Mouse (Mus musculus) gastrocnemius, postnatal 36 days (tissue): ENCODE measurements around the gene Vapb. TPM values are rescaled to one million over a fixed set of nuclear protein-coding genes. Genes with fewer than 3 reads are reported as not detected.

Experiments used
- DNase-seq, 2 experiments: peaks; one replicate each; pipeline ENCODE4 v3.0.0; 2022
- intact Hi-C: fragments of 180-260 bp; cut with DNase I; formaldehyde crosslinking; loops from one replicate; pipeline ENCODE4 v1.15.1; 2025
- total RNA-seq, 2 experiments: library from RNA; stranded (reverse); gene quantifications; 2 replicates each; pipeline ENCODE4 v1.2.3; 2021

The Vapb gene
- total RNA-seq, 2 experiments from 2014 or later = 137 to 148 TPM

DNA sequence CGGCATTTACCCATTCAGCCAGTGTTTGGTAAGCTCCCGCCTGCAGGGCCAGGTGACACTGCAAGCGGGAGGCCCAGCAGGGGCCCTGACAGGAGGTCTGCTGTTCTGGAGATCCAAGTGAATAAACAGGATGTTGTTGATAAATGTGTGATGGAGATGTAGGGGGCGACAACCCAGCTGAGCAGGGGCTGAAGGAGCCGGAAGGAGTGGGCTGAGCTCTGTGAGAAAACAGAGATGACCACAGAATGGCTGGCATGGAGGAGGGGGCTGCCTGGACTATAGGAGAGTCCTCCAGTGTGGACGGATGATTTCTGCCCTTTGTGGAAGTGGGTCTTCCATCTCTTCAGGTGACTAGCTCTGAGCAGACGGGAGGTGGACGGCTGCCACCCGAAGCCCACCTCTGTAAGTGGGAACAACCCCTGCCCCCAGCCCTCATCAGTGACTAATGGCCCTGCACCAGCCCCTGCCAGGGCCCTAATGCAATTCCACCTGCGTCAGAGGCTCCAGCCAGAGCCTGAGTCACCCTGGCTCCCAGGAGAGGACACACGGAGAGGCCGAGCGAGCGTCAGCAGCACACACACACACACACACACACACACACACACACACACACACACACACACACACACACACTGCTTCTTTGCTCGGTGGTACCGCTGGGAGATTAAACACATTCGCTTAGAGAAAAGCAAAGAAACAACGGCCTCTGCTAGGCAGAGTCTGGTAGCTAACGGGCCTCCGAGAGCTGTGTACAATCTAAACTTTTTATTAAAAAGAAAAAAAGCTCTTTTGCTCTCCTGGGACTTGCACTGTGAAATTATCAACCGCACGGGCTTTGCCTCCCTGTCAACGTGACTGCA is 52.9 kb downstream of the Vapb start:
- peak; percentile 54 to 60 for DNase-seq
- intact Hi-C loops = no loop called here

DNA sequence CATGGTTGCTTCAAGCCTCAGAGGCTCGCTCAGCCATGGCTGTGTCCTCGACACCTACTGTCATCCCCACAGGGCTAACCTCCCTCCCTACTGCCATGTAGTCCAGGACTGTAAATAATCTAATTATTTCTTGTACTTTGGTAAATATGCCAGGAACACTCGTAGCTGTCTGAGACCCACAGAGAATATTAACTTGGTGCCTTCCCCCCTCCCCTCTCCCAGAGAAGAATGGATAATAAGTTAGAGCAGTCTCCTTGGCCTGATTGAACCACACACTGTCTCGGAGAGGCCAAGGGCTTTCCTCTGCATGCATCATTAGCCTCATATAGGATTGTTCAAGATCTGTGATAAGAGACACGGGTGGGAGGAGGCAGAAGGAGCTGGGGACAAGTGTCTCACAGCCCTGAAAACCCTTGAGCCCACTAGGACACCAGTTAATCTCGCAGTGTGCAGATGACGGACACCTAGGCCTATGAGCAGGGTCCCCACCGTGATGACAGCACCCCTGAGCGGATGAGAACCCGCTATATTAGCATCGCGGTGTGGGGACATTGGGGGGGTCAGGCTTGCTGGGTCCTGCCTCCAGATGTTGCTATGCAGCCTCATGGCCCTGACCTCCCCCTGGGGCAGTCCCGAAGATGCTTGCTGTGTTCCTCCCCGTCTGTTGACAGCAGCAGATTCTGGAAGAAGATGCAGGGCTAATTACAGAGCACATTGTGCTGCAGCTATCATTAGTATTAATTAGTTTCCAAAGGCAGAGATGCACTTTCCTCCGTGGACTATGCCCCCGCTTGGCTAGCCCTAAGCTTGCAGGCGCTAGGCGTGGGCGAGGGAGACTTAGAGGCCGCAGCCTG is 54.8 kb downstream of the Vapb start:
- DNase-seq = no peak
- intact Hi-C loops = no loop called here

DNA sequence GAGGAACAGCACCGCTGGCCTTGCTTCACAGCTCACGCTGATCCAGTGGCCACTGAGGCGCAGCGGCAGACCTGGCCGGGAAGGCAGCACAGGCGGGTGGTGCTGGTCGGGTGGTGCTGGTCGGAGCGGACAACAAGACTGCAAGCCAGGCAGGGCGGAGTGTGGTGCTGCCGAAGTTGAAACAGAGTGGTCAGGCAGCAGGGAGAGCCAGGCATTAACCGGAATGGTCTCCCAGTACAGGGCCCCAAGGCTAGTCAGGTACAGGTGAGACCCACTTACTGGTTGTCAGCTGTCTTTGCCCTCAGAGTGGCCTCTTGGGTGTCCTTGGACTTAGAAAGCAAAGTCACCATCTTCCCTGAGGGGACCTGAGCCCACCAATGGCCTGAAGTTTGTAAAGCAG is 56.7 kb downstream of the Vapb start:
- intact Hi-C loops = no loop called here

DNA sequence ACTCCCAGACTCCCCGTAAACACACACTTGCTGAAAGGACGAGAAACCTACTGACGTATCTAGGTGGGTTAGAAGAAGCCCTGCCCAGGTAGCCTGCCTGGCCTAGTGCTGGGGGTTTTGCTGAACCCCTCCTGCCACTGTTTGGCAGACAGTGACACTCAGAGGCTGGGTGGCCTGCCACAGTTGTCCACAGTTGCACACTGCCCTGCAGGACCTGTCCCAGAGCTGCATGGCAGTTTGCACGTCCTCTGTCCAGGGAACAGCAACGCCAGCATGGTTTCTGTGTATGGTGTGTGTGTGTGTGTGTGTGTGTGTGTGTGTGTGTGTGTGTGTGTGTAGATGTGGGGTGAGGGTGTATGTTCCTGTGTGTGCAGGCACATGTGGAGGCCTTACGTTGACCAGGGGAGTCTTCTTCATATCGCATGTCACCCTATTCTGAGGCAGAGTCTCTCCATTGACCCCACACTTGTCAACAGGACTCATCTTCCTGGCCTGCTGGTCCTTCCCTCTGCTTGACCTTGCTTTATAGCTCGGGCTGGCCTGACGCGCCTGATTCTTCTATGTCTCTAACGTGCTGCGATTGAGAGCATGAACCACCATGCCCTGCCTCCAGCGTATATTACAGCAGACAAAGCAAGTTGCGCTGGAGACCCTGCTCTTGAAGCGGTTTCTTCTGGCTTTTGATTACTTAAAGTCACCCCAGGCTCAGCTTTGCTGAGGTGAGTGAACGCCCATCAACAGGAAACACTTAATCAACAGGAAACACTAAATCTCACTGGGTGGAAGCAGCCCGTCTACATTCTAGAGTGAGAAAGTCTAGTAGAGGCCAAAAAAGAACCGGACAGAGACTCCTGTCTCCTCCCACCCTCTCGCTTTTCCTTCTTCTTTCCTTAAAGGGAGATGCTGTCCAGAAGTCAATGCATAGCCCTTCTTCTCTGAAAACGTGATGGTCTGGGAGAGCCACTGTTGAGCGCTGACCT is 57.5 kb downstream of the Vapb start:
- intact Hi-C loops = no loop called here
- no peak for DNase-seq

More for the DNA sequence above, 56.7 kb downstream of the Vapb start:
- DNase-seq = no peak

DNA sequence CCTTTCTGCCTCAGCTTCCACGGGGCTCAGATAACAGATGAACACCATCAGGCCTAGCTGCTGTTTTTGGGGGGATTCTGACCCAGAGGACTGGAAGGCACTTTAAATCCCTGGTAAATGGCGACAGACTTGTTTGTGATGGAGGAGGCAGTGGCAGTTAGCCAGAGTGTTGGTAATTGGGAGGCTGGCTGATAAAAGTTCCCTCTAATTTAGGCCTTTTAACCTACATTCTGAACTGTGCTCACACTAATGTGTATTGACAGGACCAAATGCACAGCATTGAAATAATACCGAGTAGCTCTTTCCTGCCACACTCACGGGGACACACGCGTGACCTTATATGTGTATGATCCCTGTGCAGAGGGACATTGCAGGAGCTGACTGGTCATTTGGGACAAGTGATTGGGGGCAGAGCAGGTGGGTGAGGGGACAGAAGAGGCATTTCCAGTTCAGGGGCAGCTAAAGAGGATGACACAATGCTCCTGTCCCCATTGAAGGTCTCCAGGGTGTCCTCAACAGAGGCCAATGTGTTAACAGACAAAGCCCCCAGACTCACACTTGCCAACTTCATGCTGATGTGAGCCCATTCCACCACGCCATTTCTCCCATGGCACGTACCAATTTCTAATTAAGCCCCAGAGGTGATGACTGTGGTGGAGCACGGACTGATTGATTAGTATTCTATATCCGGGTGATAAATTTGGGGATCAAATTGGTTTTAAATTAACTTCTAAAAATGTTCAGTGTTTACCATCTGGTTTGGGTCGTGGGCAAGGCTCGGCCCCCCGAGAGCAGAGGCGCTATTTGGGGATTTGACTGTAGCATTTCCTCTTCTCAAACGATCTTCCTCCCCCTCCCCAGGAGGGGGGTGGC is 58.7 kb downstream of the Vapb start:
- intact Hi-C loops = no loop called here
- no peak for DNase-seq

DNA sequence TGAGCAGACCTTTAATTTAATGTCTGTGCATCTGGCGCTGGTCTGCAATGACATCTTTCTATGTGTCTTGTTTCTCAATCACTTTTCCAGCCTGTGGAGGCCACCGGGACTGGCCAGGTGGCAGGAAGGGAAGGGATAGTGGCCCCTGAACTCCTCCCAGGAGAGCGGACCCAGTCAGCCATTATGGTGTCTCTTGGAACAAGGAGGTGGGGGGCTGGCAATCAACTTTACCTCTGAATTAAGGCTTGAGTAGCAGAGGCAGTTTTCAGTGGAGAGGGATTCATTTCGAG is 59.3 kb downstream of the Vapb start:
- intact Hi-C loops = no loop called here
- no peak for DNase-seq

DNA sequence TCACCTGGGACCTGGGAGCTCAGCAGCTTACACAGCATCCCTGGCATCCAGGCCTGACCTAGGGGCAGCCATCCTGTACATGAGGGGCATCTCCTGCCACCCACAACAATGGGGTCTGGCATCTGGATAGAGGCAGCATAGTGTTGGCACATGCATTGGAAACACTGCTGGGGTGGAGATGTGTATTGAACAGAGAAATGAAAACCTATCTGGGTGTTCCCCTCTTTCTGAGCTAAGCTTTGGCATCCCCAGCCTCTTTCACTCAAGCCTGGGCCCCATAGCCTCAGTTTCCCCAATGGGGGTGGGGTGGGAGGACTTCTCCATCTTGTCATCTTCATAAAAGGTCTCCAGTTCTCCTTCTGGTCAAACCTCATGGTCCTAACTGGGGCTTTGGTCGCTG is 62.2 kb downstream of the Vapb start:
- intact Hi-C loops = no loop called here
- no peak for DNase-seq

DNA sequence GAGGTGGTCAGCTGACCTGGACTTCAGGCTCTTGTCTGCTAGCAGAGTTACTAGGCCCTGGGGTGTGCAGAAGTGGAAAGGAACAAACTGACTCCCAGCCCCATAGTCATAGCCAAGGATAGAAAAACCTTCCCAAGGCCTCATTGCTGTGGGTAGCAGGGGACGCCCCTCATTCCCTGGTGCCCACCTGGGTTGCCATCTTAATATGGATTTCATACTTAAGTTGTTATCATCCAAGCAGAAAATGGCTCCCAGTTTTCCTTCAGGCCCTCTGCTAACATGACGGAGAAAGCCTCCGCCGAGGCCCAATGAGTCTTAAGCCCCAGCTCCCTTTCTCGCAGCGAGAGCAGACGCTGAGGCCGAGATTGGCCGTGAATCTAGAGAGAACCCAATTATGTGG is 63.3 kb downstream of the Vapb start:
- DNase-seq = no peak
- intact Hi-C loops = no loop called here

DNA sequence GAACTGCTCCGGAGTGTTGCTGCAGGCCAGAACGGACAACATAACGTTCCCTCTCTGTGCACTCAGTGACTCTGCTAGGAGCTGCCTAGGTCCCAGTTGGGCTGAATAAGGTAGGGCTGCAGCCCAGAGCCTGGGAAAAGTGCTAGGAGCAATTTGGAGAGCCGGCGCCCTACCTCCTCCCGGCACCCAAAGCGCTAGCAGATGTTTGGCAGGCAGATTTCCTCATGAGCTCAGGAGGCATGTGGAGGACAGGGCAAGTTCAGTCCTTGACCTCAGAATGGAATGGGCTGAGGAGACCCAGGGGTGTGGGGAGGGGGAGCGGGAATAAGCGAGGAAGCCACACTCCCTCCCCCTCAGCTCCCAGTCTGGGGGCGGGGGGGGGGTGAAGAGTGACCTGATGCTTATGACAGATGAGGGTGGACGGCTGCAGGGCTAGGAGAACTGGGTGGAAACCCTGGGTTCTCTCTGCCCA is 64.1 kb downstream of the Vapb start:
- intact Hi-C loops = no loop called here
- DNase-seq = peak; percentile 52 to 59

DNA sequence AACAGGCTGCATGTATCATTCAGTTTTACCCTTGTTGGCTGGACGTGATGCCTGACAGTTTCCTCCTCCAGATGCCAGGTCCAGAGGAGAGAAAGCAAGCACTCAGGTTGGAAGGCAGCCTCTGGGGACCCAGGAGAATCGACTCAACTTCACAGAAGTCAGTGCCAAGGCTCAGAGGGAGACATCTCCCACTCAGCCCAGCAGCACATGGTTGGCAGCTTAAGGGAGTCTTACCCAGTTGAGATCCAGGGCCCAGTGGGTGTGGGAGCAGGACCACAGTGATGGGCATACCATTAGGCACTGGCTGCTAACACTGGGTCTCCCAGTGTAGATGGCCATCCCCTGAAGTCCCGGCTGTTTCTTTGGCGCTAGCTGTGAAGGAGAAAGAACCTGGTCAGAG is 64.9 kb downstream of the Vapb start:
- intact Hi-C loops = no loop called here
- no peak for DNase-seq

DNA sequence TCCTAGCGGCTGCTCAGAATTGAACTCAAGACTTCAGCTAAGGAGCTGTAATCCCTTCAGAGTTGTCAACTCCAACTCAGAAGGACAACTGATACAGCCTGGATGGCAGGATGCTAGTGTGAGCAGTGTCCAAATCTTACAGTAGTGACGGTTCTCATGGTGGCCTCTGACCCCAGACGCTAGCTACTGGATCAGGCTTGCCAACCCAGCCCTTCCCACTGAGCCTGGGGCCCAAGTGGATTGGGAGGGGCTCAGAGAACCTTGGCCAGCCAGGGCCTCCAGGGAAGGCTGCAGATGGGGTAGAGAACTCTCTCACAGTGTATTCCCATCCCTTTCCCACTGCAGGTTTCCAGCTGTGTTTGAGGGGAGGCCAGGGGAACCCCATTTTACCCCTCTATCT is 65.6 kb downstream of the Vapb start:
- intact Hi-C loops = no loop called here
- DNase-seq = no peak

DNA sequence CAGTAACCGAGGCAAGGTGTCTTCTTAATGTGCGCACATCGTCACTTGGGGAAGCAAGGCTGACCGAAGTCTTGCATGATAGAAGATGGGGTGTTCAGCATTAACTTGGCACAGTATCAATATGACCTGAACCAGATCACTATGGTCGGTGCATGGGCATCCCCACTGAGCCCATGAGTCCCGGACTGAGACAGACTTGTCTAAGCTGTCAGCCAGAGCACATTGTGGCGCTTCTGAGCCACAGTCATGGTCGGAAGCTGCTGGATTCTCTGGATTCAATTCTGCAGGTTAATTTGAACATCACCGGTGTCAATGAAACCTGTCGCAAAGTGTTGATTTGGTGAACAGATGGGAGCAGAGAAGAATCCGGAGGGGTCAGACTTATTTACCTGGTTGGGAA is 66.5 kb downstream of the Vapb start:
- no peak for DNase-seq
- intact Hi-C loops = no loop called here

DNA sequence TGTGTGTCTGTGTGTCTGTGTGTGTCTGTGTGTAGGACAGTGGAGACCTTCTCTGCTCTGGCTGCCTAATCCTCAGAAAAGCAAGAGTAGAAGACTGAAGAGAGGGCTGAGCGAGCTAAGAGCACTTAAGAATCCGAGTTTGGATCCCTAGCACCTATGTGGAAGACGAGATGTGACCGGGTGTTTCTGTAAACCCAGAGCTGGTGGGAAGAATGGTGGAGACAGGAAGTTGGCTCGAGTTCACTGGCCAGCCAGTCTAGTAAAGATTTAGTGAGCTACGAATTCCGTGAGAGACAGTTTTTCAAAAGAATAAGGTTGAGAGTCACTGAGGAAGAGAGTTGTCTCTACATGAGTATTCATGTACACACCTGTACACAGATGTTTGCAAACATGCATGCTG is 69.3 kb downstream of the Vapb start:
- DNase-seq = no peak
- intact Hi-C loops = no loop called here

DNA sequence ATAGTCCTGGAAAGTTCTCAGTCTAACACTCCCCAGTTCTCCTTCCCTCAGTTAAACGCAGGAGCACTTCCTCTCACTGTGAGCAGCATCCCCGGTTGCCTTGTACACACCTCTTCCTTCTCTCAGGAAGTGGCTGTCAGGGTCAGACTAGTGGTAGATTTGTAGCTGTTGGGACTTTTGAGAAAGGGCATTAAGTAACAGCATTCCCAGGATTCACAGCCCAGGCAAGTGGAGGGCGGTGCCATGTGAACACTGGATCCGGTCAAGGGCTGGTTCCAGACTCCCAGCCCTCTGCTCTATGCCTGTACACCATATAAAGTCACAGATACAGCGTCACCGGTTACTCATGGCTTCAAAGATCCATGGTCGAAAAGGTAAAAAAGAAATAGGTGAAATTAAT is 71.6 kb downstream of the Vapb start:
- intact Hi-C loops = no loop called here
- no peak for DNase-seq

DNA sequence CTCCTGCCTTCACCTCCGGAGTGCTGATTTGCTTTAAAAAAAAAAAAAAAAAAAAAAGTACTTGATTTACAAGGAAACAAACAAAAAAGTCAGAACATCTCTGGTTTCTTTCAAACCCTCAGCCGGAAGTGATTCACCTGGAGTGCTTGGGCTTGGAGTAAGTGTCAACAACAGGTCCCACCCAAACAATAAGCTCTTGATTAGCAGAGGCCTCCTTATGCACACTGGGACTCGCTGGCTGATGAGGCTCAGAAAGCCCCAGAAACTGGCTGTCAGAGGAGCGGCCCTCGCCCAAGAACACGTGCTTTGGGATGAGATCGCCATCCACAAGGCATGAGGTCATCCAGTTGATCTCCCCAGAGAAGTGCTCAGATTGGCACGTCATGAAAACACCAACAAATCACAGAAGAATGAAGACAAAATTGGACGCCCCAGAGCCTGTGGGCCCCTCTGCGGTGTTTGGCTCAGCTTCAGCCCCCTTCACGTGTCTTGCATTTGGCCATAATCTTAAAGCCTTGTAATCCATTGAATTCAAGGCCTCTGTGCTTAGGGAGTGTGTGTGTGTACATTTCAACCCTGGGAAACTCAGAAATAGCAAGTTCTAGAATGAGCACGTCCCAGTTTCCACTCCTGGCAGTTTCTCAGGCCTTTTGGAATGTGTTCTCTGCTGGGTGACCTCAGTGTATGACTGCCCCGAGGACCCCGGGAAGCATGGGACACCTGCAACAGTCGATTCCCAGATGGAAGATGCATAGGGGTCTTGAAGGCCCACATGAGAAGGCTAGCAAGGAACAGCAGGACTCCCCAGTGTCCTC is 72.9 kb downstream of the Vapb start:
- intact Hi-C loops = no loop called here
- DNase-seq = peak; percentile 51 to 64

DNA sequence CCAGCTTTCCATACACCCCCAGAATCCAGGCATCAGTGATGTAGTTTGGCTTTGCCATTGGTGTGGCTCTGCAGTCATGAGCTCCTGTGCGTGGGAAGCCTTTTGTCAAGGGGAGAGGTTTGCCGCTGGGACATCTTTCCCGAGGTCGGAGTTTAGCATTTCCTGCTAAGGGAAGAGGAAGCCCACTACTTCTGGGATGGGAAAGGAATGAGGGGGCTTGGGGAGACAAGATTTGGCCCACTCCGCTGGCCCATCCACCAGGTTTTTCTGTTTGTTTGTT is 73.5 kb downstream of the Vapb start:
- intact Hi-C loops = no loop called here
- no peak for DNase-seq

DNA sequence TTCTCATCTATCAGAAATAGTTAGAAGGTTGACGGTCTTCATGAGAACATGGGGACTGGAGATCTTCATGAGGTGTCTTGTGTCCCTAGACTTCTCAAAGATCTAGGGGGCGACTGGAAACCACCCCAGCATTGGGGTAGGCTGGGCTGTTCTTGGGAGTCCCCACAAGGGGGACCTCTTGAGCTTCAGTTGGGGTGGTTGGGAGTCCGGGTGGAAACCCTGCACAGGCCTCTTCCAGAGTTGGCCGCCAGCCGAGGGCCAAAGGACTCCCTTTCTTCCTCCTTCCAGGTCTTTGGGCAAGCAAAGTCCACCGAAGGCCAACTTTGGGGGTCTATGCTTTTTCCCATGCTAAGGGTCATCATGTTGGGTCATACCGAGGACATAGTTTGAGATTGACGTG is 74.5 kb downstream of the Vapb start:
- no peak for DNase-seq
- intact Hi-C loops = no loop called here

DNA sequence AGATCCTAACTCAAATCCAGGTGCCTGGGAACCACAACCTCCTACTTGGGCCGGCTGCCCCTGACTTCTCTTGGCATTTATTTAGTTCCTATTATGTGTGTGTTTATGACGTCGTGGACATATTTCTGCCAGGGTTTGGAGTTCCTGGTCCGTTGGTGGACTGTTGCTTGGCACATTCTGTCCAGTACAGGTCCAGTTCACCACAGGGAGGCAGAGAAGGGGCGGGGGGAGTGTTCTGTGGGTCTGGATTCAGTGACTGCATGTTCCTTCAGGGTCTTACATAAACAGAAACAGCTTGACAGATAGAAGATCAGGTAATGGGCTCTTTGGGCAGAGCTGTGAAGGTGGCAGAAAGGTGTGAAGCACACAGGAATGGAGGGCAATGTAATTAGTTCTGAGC is 75.8 kb downstream of the Vapb start:
- intact Hi-C loops = no loop called here
- DNase-seq = no peak

DNA sequence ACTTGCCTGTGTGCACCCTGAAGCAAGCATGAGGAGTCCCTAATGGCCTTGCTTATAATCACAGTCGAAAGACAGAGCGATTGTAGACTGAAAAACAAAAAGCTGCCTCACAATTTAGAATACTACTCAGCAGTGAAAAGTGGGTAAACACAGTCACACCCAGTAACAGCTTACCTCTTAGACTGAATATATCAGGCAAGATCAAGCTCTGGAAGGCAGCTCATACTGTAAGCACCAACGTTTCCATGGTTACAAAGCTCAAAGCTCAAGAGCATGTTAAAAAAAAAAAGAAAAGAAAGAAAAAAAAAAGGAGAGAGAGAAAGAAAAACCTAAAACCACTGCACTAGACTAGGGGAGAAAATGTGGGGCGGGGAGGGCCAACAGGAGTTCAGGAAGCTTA is 89.0 kb downstream of the Vapb start:
- no peak for DNase-seq
- intact Hi-C loops = no loop called here
